Mouse (Mus musculus): ENCODE measurements around the gene Dbp. TPM values are rescaled to one million over a fixed set of nuclear protein-coding genes. Genes with fewer than 3 reads are reported as not detected.

The Dbp gene
- total RNA-seq, 4 experiments from 2014 or later: 76.7 to 136 (median 109) TPM

Other genes starting within 250 kb of the Dbp start
- 100 to 1,000 TPM; 176 to 331 (median 227) TPM for gene Ftl1, start 245.2 kb upstream of the Dbp start, total RNA-seq (2022)
- gene Bax, start 238.2 kb upstream of the Dbp start, total RNA-seq (2022): 10 to 100 TPM; 70.0 to 78.6 (median 73.2) TPM
- not detected for gene Tulp2, start 223.2 kb upstream of the Dbp start, total RNA-seq (2022)
- gene Gm45808, start 218.3 kb upstream of the Dbp start, total RNA-seq (2022): 1 to 10 TPM in 1 of 4 experiments, not detected in 3; 2.0 TPM
- gene Dhdh, start 216.3 kb upstream of the Dbp start, total RNA-seq (2022): 1 to 10 TPM; 5.6 to 6.3 (median 6.2) TPM
- 100 to 1,000 TPM; 101 to 135 (median 117) TPM for gene Nucb1, start 194.7 kb upstream of the Dbp start, total RNA-seq (2022)
- 10 to 100 TPM; 15.2 to 24.6 (median 19.0) TPM for gene Ppp1r15a, start 178.8 kb upstream of the Dbp start, total RNA-seq (2022)
- gene Plekha4, start 178.8 kb upstream of the Dbp start, total RNA-seq (2022): 1 to 10 TPM in 3 of 4 experiments, under 1 TPM in 1; 0.80 to 1.9 (median 1.5) TPM
- not detected for gene Hsd17b14, start 150.2 kb upstream of the Dbp start, total RNA-seq (2022)
- 10 to 100 TPM; 23.2 to 33.0 (median 29.9) TPM for gene Bcat2, start 134.9 kb upstream of the Dbp start, total RNA-seq (2022)
- gene Fgf21, start 89.6 kb upstream of the Dbp start, total RNA-seq (2022): not detected
- under 1 TPM in 3 of 4 experiments, not detected in 1; 0.20 to 0.28 (median 0.21) TPM for gene Fut1, start 87.8 kb upstream of the Dbp start, total RNA-seq (2022)
- gene Izumo1, start 83.3 kb upstream of the Dbp start, total RNA-seq (2022): under 1 TPM in 3 of 4 experiments, not detected in 1; 0.14 to 0.27 (median 0.22) TPM
- gene Rasip1, start 77.6 kb upstream of the Dbp start, total RNA-seq (2022): 1 to 10 TPM; 5.8 to 7.5 (median 6.6) TPM
- gene Mamstr, start 65.1 kb upstream of the Dbp start, total RNA-seq (2022): 1 to 10 TPM; 1.5 to 4.4 (median 2.4) TPM
- gene Fut2, start 38.7 kb upstream of the Dbp start, total RNA-seq (2022): under 1 TPM in 3 of 4 experiments, not detected in 1; 0.20 to 0.27 (median 0.23) TPM
- 10 to 100 TPM in 3 of 4 experiments, 1 to 10 TPM in 1; 9.1 to 13.5 (median 11.6) TPM for gene Ntn5, start 21.1 kb upstream of the Dbp start, total RNA-seq (2022)
- 1 to 10 TPM; 1.6 to 4.6 (median 3.3) TPM for gene Sec1, start 10.7 kb upstream of the Dbp start, total RNA-seq (2022)
- gene Car11, start 5.2 kb upstream of the Dbp start, total RNA-seq (2022): 100 to 1,000 TPM; 158 to 230 (median 187) TPM
- gene Rpl18, start 10.4 kb downstream of the Dbp start, total RNA-seq (2022): 100 to 1,000 TPM; 385 to 434 (median 409) TPM
- 10 to 100 TPM; 28.1 to 36.7 (median 32.7) TPM for gene Sphk2, start 12.9 kb downstream of the Dbp start, total RNA-seq (2022)
- under 1 TPM in 3 of 4 experiments, not detected in 1; 0.18 to 0.41 (median 0.19) TPM for gene Fam83e, start 16.1 kb downstream of the Dbp start, total RNA-seq (2022)
- gene Spaca4, start 20.7 kb downstream of the Dbp start, total RNA-seq (2022): not detected
- 100 to 1,000 TPM; 251 to 313 (median 283) TPM for gene Lmtk3, start 78.7 kb downstream of the Dbp start, total RNA-seq (2022)
- gene Sult2b1, start 79.6 kb downstream of the Dbp start, total RNA-seq (2022): 10 to 100 TPM in 3 of 4 experiments, 1 to 10 TPM in 1; 9.9 to 12.5 (median 11.3) TPM
- 100 to 1,000 TPM; 135 to 147 (median 139) TPM for gene Cyth2, start 109.5 kb downstream of the Dbp start, total RNA-seq (2022)
- gene Kcnj14, start 119.7 kb downstream of the Dbp start, total RNA-seq (2022): 1 to 10 TPM; 1.6 to 2.1 (median 1.8) TPM
- 10 to 100 TPM; 19.3 to 24.7 (median 22.3) TPM for gene Grwd1, start 125.9 kb downstream of the Dbp start, total RNA-seq (2022)
- gene Kdelr1, start 167.7 kb downstream of the Dbp start, total RNA-seq (2022): 10 to 100 TPM; 72.8 to 86.3 (median 79.1) TPM
- gene Grin2d, start 173.3 kb downstream of the Dbp start, total RNA-seq (2022): 10 to 100 TPM in 2 of 4 experiments, 1 to 10 TPM in 2; 8.6 to 11.1 (median 10.1) TPM
- gene Syngr4, start 191.6 kb downstream of the Dbp start, total RNA-seq (2022): under 1 TPM in 1 of 4 experiments, not detected in 3; 0.64 TPM
- 10 to 100 TPM; 19.8 to 24.1 (median 21.2) TPM for gene Tmem143, start 191.9 kb downstream of the Dbp start, total RNA-seq (2022)
- gene Emp3, start 216.3 kb downstream of the Dbp start, total RNA-seq (2022): 1 to 10 TPM; 2.6 to 6.3 (median 6.2) TPM
- gene Ccdc114, start 219.0 kb downstream of the Dbp start, total RNA-seq (2022): 1 to 10 TPM; 3.7 to 5.4 (median 4.5) TPM

Data from layer of hippocampus, adult 8-10 months (tissue).